Mouse (Mus musculus): ENCODE data around the gene Stxbp6.

GRCm38 (mm10) chr12:44896460-44896859 is 178.0 kb downstream of the Stxbp6 start:
- TF ChIP-seq USF1 (IDR thresholded peaks at IDR 0.05; ENCODE audit: low read depth), result no peak
- TF ChIP-seq POLR2A (IDR thresholded peaks at IDR 0.05; ENCODE audit: insufficient read length, low read depth), result no peak
- no peak for TF ChIP-seq CEBPB (IDR thresholded peaks at IDR 0.05; ENCODE audit: insufficient read depth, poor library complexity, severe bottlenecking)
- TF ChIP-seq POLR2AphosphoS2 (IDR thresholded peaks at IDR 0.05; ENCODE audit: insufficient read length, low read depth), result no peak
